Mouse (Mus musculus) right cerebral cortex, postnatal 10 days (tissue): ENCODE results near the gene Tmem131.
"Not testable (repeated sequence)": the region's sequence is repeated elsewhere in the genome, so short reads cannot be mapped to it uniquely, and the experiment has no call there.

Experiments
- DNase-seq, 2 experiments: peaks; one replicate each; pipeline ENCODE4 v3.0.0; 2021; ENCODE audit warnings: low spot score in 2 of 2

Tmem131 gene

GRCm38 (mm10) chr1:36836274-36836954 lies 107.1 kb downstream of the Tmem131 start:
- DNase-seq = no peak

GRCm38 (mm10) chr1:36835593-36835992 lies 107.9 kb downstream of the Tmem131 start:
- DNase-seq = no peak

- DNase-seq = no peak
These were observed 109.4 kb downstream of the Tmem131 start for GRCm38 (mm10) chr1:36834090-36834489.

GRCm38 (mm10) chr1:36830913-36831866 lies 112.3 kb downstream of the Tmem131 start:
- DNase-seq = no peak

- no peak for DNase-seq
These were observed 119.1 kb downstream of the Tmem131 start for GRCm38 (mm10) chr1:36824356-36824755.

GRCm38 (mm10) chr1:36821918-36822317 lies 121.5 kb downstream of the Tmem131 start:
- DNase-seq = not testable (repeated sequence)

- DNase-seq = no peak
These were observed 128.3 kb downstream of the Tmem131 start for GRCm38 (mm10) chr1:36815166-36815565.

- DNase-seq = no peak
These were observed 129.1 kb downstream of the Tmem131 start for GRCm38 (mm10) chr1:36814271-36814903.

GRCm38 (mm10) chr1:36813415-36813814 lies 130.1 kb downstream of the Tmem131 start:
- peak; percentile 74 to 87 for DNase-seq

- DNase-seq = no peak
These were observed 131.7 kb downstream of the Tmem131 start for GRCm38 (mm10) chr1:36811806-36812205.

GRCm38 (mm10) chr1:36807782-36808565 lies 135.5 kb downstream of the Tmem131 start:
- peak in 1 of 2 experiments; percentile 22 for DNase-seq

GRCm38 (mm10) chr1:36807086-36807485 lies 136.4 kb downstream of the Tmem131 start:
- no peak for DNase-seq

- peak in 1 of 2 experiments; percentile 16 for DNase-seq
These were observed 137.1 kb downstream of the Tmem131 start for GRCm38 (mm10) chr1:36806181-36806905.

- DNase-seq = no peak
These were observed 138.6 kb downstream of the Tmem131 start for GRCm38 (mm10) chr1:36804833-36805232.

GRCm38 (mm10) chr1:36804259-36804658 lies 139.2 kb downstream of the Tmem131 start:
- DNase-seq = no peak

- DNase-seq = no peak
These were observed 143.0 kb downstream of the Tmem131 start for GRCm38 (mm10) chr1:36800379-36801011.

- peak; percentile 78 to 81 for DNase-seq
These were observed 146.0 kb downstream of the Tmem131 start for GRCm38 (mm10) chr1:36797481-36797880.

GRCm38 (mm10) chr1:36796711-36797110 lies 146.8 kb downstream of the Tmem131 start:
- no peak for DNase-seq

- no peak for DNase-seq
These were observed 154.1 kb downstream of the Tmem131 start for GRCm38 (mm10) chr1:36789416-36789815.

GRCm38 (mm10) chr1:36786377-36786776 lies 157.1 kb downstream of the Tmem131 start:
- DNase-seq = no peak
